Mouse (Mus musculus) liver, embryonic 16.5 days (tissue): ENCODE data around the gene Mrpl18. TPM values are rescaled to one million over a fixed set of nuclear protein-coding genes. Genes with fewer than 3 reads are reported as not detected.

Experiments
- microRNA-seq: library from miRNA; unstranded; fragments of <30 nt; microRNA quantifications from one replicate; pipeline ENCODE4, GENCODE M21; 2016
- polyA plus RNA-seq: library from polyadenylated mRNA; unstranded; fragments of >200 nt; fragmentation: Nextera tagmentation; extraction: Ambion mirVana; gene quantifications from 2 replicates; pipeline ENCODE4 v1.2.1, GENCODE M21; 2015

Gene Mrpl18
- polyA plus RNA-seq, 1 experiment from 2014 or later, result 81.8 TPM

Small RNA genes within 50 kb of the gene (microRNA-seq; reads per million reads assigned to microRNA genes)
- not detected for gene Gm24085

Other genes starting within 250 kb of the Mrpl18 start
- not detected in 2 replicates for gene Slc22a1, start 240.5 kb downstream of the Mrpl18 start, polyA plus RNA-seq
- gene Igf2r, start 146.7 kb downstream of the Mrpl18 start, polyA plus RNA-seq, result 15.3 and 17.7 TPM in 2 replicates
- 0.19 and 0.22 TPM in 2 replicates for gene Mas1, start 48.2 kb downstream of the Mrpl18 start, polyA plus RNA-seq
- gene Mrgprh, start 40.3 kb downstream of the Mrpl18 start, polyA plus RNA-seq, result not detected in 2 replicates
- gene Pnldc1, start 6.1 kb downstream of the Mrpl18 start, polyA plus RNA-seq, result 0.21 and 0.35 TPM in 2 replicates
- 172 and 197 TPM in 2 replicates for gene Tcp1, start 644 bp downstream of the Mrpl18 start, polyA plus RNA-seq
- gene Acat3, start 24.3 kb upstream of the Mrpl18 start, polyA plus RNA-seq, result 15.1 and 16.5 TPM in 2 replicates
- gene Acat2, start 44.4 kb upstream of the Mrpl18 start, polyA plus RNA-seq, result 97.5 and 101 TPM in 2 replicates
- gene Wtap, start 77.8 kb upstream of the Mrpl18 start, polyA plus RNA-seq, result 42.0 and 42.4 TPM in 2 replicates
- 108 and 116 TPM in 2 replicates for gene Sod2, start 90.5 kb upstream of the Mrpl18 start, polyA plus RNA-seq
- not detected in 2 replicates for gene Gpr31b, start 136.0 kb upstream of the Mrpl18 start, polyA plus RNA-seq
- gene Tcp10b, start 144.8 kb upstream of the Mrpl18 start, polyA plus RNA-seq, result not detected in 2 replicates
- gene Unc93a, start 215.5 kb upstream of the Mrpl18 start, polyA plus RNA-seq, result not detected in 2 replicates